Mouse (Mus musculus) ovary, postnatal 14 days (tissue): ENCODE measurements around the gene Zc3h10.
"Not testable (repeated sequence)": the region's sequence is repeated elsewhere in the genome, so short reads cannot be mapped to it uniquely, and the experiment has no call there.

Experiments
- DNase-seq: peaks from one replicate; pipeline ENCODE4 v3.0.0; 2022; ENCODE audit warnings: low spot score

Zc3h10 gene

DNA sequence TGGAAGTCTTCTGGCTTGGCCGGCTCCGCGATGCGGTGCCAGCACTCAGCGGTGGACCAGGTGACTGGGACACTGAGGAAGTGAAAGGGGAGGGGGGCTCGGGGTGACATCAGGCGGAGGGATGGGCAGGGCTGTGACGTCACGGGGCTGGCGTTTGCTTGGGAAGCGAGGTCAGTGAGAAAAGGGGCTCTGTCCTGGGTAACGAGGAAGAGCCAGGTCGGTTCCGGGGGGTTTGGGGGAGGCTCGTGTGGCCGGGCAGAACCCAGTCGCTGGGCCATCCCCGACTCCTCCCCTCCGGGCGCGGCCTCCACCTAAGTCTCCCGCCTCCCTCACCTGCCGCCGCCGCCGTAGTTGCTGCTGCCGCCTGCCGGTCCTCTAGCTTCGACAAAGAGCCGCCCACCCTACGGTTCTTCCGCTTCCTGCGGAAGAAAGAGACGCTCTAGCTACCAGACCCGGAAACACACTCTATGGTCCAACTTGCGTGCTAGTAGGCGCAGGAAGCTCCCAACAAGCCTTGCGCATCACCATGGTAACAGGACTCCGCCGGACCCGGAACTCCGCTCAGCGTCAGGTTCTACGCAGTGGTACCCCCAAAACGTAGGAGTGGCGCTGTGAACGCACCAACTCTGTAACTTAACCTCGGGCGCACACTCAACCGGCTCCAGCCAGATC lies at the start of gene Zc3h10:
Gene Zc3h10, minus strand, starts transcription at position 414 of the 672 bp plus-strand sequence.
- DNase-seq: peak; percentile 82

DNA sequence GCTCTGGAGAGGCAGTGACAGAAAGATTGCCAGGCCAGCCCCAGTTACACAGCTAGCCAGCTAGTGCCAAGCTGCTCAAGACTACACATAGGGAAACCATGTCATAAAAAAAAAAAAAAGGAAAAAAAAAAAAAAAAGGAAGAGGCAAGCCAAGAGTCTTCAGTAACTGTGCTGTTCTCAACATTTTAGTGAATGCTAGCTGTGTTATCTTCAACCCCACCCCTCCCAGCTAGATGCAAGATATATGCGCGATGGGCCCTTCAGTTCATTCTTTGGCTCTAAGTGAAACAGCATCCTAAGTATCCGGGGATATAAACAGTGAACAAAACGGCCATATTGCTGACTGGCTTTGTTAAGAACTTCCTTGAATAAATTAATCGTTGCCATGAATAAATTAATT lies 45.2 kb upstream of the Zc3h10 start:
- DNase-seq: no peak

DNA sequence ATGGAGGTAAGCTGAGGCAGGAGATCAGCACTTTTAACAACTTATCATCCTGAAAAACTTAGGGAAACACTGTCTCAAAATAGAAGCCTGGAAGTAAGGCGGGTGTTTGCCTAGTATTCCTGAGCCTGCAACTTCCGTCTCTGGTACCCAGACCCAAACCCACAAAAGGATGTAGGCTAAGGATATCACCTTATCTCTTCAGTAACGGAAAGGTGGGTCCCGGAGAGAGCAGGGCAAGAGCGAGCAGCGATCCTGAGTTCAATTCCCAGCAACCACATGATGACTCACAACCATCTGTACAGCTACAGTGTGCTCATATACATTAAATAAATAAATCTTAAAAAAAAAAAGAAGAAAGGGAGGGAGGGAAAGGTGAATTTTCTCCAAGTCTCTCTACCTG lies 43.9 kb upstream of the Zc3h10 start:
- no peak for DNase-seq

DNA sequence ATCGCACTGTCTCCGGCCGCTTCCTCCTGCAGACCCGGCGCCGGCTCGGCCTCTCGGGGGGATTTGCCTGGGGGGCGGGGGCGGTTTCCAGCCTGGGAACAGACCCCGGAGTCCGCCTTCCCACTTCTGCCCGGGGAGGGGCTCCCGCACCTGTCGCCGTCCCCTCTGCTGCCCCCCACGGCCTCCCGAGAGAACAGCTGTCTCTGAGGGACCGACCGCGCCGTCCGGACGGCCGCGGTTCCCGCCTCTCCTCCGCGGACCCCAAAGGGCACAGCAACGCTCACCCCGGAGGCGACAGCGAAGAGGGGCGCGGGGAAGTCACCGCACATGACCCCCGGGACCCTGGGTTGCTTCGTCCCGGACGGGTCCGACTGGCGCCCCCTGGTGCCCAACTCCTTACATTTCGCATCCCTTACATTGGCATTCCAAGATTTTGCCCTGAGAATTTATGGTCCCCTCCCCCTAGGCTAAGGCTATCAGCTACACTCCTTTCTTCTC lies 42.7 kb upstream of the Zc3h10 start:
- peak; percentile 51 for DNase-seq

DNA sequence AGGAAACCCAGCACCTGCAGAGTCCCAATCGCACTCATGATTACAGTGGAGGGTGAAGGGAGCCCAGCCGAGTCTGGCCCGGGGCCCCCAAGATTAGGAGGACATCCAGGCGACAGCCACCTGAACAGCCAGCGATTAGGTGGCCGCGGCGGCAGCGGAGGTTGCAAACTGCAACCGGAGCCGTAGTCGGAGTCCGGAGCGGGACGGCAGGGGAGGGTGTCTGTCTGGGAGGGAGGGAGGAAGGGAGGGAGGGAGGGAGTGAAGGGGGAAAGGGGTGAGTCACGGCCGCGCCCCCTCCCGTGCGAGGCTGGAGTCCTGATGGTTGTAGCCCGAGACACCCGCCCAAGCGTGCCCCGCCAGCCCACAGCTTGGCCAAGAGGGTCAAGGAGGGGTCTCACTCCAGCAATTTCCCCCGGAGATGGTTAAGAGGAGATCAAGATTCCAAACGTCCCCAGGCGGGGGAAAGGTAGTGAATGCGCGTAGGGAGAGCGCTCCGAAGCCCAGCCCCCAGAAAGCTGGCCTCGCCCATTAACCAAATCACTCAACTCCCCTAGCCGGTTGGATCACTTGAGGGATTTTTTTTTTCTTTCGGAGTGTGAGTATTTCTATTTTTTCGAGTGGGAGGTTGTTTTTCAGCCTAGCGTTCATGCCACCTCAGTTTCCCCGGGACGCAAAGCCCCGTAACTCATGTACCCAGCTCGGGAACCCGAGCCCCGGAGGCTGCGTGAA lies 42.1 kb upstream of the Zc3h10 start, which contains the start of gene Erbb3:
Gene Erbb3, minus strand, starts transcription at position 189 of the 729 bp plus-strand sequence.
- peak; percentile 31 for DNase-seq

DNA sequence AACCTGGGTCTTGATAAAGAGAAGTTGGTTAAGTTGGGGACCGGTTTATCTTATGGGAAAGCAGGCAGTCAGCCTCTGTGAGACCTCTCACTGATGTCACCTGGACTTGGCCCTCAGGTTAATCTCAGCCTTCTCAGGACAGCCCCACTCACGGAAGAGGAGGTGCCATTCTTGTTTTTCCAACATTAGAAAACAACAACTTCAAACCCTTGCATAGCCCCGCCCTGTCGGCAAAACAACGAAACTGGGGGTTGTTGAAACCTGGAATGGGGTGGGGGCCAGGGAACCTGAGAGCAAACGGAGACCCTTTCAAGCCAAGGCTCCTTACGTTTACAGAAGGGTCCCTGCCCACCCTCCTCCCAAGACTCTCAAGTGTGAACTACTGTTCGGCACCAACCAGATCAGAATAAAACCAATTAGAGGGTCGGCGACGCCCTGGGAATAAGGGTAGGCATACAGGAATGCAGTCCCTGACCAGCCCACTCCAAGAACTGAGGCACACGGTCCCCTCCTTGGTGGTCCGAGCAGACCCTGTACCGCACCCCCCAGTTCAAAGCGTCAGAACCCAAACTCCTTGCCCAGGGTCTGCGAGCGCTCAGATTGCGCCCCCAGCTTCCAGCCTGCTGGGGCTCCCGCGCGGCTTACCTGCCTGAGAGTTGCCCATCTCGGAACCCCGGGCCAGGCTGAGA lies 41.3 kb upstream of the Zc3h10 start:
- no peak for DNase-seq

DNA sequence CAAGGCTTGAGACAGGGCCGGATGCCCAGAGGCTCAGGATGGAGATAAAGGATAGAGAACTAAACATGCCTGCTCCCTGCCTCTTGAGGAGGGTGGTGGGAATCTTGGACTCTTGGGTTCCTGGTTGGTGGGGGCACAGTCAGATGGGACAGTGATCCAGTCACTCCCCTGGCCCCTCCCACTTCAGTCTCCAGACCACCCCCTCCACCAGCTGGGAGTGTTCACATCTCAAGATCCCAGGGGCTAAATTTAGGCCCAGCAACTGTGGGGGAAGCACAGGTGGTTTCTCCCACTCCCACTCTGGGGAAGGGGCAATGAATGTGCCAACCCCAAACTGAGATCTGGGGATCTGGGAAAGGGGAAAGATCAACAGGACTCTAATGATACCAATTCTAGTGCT lies 40.6 kb upstream of the Zc3h10 start:
- DNase-seq: no peak

DNA sequence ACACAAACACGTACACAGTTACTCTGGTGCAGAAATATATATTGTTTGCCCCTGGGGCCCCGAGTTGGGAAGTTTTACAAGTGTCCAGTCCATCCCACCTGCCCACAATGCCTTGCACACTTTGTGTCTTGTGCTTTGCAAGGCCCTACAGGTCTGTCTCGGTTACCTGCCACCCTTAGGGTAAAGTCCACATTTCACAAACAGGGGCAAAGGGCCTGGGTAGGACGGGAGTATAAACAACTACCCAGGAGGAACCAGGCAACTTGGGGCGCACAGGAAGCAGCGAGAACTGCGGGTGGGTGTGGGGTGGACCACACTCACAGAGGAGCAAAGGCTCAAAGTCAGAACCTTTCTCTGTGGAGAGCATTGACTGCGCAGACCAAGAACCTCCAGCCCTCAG lies 40.1 kb upstream of the Zc3h10 start:
- no peak for DNase-seq

DNA sequence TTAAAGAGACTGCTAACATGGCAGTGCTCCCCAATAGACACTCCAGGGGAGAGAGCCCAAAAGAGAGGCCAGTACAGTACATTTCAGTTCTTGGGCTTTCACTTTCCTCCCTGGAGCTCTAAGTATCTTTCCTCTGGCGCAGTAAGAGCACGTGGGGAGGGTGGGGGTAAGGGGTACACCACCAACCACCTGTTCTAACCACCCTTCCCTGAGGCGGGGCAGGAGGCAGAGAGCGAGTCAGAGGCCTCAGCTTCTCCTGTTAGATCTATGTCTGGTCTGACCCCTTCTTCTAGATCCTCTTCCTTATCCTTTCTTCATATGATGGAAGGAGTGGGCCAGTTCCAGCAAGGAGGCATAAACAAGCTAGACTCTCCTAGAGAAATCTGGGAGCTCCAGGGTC lies 39.5 kb upstream of the Zc3h10 start:
- DNase-seq: no peak

DNA sequence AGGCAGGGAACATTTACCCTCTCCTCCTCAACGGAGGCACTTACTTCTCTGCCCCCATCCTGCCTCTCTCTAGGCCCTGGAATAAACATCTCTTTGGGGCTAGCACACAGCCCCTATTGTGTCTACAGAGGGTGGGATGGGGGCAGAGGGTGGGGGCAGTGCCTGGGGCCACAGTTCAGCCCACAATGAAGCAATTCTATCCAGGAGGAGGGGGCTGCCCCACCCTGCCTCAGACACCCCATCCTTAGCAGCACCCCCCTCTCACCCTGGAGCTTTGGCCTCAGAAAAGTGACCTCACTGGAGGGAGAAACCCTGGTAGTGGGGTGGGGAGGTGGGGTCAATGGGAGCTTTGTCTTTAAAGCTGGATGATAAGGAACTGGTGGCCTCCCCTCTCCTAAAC lies 39.0 kb upstream of the Zc3h10 start:
- DNase-seq: no peak

DNA sequence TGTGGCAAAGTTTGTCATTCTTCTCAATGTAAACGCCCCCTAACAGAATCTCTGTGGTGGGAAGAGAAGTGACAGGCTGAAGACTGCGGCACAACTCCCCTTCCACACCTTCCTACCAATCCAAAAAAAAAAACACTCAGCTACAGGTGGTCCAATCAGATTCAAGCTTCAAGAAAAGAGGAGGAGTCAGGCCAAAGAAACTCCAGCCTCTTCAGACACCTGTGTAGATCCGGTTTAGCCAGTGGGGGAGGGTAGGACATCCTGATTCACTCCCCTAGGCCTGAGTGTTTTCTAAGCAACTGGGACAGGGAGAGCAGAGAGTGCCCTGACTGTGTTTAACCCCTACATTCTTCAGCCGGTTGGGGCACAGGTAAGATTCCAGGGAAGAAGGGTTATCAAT lies 36.8 kb upstream of the Zc3h10 start:
- DNase-seq: peak; percentile 31

DNA sequence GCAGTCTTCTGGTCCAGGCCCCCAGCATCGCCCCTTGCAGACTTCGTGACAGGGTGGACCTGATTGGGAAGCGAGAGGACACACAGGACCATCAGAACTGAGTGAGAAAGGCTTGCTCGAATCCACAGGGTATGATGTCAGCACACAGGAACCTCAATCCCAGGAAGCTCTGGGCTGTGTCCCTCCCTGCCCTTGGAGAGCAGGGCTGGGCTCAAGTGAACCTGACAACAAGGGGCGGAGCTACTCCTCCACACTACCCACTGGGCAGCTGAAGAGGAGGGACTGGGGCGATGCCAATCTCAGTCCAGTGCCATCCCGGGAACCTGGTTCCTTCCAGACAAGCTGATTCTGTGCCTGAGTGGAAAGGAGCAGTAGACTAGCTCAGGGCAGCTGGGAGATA lies 36.1 kb upstream of the Zc3h10 start:
- peak; percentile 51 for DNase-seq

DNA sequence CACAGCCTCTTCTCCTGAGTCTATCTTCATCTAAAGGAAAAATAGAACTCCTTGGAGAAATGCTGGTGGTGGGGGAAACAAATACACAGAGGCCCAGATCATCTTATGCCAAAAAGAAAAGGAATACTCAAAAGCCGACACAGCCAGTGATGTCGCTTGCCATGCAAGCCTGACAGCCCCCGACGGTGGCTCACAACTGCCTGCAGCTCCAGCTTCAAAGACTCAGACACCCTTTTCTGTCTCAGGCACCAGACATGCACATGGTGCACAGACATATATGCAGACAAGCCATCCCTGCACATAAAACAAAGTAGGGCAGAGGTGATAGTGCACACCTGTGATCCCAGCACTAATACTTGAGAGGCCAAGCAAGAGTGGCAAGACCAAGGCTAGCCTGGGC lies 32.2 kb upstream of the Zc3h10 start:
- no peak for DNase-seq

DNA sequence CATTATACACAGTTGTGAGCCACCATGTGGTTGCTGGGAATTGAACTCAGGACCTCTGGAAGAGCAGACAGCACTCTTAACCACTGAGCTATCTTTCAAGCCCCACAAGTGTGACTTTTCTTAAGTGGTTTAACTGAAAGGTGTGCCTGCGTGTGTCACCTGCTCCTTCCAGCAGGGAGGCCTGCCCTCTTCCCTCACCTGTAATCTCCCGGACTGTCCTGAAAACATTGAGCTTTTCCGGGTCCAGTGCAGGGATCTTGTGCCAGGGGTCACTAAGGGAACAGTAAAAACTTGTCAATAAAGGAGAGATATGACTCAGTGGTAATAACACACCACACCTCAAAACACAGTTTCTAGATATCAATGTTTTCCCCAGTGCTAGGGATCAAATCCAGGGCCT lies 31.7 kb upstream of the Zc3h10 start:
- no peak for DNase-seq

DNA sequence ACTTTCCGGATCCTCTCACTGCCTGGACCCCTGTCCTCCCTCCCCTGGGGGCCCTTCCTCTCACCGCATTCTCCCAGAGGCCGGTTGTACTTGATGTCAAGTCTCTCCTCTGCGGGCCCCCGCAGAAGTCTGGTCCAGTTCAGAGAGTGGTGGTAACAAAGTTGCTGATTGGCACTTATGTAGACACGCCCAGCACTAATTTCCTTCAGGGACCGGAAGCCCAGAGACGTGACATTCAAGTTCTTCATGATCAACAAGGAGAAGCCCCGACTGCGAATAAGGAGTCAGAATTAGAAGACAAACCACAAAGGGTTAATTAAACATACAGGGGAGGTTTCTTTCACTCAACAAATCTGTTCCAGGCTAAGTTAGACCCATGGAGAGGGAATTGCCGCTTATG lies 30.8 kb upstream of the Zc3h10 start:
- no peak for DNase-seq

DNA sequence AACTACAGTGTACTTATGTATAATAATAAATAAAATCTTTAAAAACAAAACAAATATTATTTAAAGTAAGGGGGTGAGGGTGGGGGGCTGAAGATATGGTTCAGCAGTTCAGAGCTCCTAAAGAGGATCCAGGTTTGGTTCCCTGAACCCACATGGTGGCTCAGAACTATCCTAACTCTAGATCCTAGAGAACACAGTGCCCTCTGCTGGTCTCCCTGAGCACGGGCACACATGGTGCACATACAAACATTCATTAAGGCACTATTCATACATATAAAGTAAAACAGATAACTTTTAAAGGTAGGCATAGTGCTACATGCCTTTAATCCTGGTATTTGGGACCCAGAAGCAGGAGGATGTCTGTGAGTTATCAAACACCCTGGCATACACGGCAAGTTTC lies 27.5 kb upstream of the Zc3h10 start:
- DNase-seq: no peak

DNA sequence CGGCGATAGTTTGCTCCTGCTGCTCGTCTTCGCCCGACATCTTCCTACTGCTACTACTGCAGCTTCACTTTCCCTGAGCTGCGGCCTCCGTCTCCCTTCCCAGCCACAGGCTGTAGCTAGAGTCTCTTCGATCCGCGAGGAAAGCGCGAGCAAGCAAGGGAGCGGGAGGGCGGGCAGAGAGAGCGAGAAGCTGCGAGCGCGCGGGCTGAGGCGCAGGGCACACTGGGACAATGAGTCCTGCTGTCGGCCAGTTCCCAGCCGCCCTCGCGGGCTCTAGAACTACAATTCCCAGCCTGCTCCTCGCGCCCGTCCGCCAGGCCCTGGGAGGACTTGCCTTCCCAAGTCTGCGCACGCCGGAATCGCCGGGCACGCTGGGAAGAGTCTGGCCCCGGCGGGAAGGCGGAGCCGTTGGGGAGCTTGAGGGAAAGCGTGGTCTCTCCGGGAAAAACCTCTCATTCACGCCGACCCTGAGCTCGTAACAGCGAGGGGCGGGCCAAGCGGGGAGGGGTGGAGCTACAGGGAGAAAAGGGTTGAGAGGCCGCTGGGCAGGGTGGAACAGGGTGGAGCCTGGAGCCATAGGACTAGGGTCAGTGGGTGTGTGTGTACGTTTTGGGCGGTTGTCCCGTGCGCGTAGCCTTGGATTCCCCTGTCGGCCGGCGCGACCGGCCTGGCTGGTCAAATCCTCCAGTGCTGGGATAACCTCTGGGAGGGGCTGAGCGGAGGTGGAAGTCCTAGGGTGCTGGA lies 18.4 kb upstream of the Zc3h10 start, which contains the start of gene Pa2g4:
Gene Pa2g4, minus strand, starts transcription at position 200 of the 744 bp plus-strand sequence.
- peak; percentile 94 for DNase-seq

DNA sequence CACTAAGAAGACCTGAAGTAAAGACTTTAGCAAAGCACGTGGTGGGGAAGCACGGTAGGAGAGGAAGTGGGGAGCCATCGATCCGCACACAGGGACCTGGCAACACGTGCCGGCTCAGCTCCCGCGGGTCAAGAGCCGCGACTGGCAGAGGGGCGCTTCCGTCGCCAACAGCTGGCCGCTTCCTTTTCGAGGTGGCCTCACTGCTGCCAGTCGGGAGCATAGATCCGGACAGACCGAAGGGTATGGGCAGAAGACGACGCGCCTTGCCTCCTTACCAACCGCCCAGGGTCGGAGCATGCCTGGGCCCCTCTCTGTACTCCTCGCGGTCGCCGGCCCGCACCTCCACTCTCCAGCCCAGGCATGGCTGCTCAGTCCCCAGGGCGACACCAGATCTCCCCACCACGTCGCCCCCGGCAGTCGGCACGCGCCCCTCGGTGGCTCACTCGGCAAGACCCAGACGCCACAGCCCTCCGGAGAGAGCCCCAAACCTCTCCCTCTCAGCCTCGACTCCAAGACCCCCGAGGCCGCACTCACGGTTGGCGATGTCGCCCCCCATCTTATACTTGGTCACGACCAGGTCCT lies 17.7 kb upstream of the Zc3h10 start:
- peak; percentile 30 for DNase-seq

DNA sequence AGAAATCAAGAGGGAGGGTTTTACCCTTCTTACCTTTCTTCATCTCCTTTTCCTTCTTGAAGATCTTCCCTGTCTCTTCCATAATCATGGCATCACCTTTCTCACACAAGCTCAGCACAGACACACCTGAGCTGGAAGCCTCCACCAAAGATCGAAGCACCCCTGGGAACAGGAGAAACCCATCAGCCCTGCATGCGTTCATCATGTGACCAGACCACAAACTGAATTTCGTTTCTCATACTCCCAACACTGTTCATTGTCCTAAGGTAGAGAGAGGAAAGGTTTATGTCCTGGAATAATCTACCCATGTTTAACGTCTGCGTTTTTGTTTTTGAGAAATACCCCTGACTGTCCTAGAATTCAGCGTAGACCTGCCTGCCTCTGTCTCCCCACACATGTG lies 16.0 kb upstream of the Zc3h10 start:
- no peak for DNase-seq

DNA sequence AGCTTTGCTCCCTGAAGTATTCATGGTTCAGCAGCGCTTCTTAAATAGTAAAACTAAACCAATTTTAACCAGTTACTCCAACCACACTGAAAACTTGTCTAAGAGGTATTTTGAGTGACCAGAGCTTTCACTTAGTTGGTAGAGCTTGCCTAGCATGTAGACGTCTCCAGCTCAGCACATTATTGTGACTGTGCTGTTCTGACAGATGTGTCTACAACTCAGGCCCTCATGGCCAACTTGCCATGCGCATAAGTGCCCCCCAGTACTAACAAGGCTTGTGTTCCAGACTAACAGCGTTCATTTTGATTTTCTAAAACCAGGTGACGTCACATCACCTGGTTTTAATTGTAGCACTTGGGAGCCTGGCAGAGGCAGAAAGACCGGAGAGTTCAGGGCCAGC lies 9.4 kb upstream of the Zc3h10 start:
- no peak for DNase-seq

DNA sequence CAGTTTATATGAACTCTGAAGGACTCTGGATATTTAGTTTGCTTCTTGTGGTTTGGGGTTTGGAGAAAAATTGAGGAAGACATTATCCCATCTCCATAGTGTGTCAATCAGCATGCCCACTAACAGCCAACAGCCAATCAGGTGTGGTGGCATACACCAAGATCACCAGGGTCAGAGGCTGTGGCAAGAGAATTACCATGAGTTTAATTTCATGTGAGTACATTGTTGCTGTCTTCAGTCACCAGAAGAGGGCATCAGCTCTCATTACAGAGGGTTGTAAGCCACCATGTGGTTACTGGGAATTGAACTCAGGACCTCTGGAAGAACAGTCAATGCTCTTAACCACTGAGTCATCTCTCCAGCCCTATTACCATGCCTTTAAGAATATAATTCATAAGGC lies 8.7 kb upstream of the Zc3h10 start:
- DNase-seq: no peak

DNA sequence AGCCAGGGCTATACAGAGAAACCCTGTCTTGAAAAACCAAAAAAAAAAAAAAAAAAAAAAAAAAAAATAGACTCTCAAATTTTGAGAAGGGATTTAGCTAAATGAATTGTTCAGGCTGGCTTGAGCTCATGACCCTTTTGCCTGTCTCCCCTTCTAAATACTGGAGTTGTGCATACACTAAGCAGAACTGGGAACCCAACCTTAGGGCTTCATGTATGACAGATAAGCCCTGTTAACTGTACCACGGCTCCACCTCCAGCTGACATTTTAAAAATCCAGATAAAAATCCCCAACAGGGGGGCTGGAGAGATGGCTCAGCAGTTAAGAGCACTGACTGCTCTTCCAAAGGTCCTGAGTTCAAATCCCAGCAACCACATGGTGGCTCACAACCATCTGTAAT lies 8.0 kb upstream of the Zc3h10 start:
- not testable (repeated sequence) for DNase-seq
